Mouse (Mus musculus) cerebellum, adult 2 months (tissue): ENCODE measurements around the gene Olfr222. TPM values are rescaled to one million over a fixed set of nuclear protein-coding genes. Genes with fewer than 3 reads are reported as not detected.

ENCODE experiments used
- DNase-seq, 2 experiments: peaks; one replicate each; pipeline ENCODE4 v3.0.0; 2021
- H3K27ac ChIP-seq: fragments of 200-500 bp; 2 replicates; pipeline ENCODE4 v1.5.1; 2012; ENCODE audit warnings: low read length, control low read depth, inconsistent platforms; ENCODE audit not compliant: insufficient read depth
- H3K27me3 ChIP-seq: fragments of 200-500 bp; 2 replicates; pipeline ENCODE4 v1.6.1; 2012; ENCODE audit warnings: inconsistent platforms, mild to moderate bottlenecking, low read length, moderate library complexity; ENCODE audit not compliant: control insufficient read depth, insufficient read depth
- H3K4me1 ChIP-seq: fragments of 200-500 bp; 2 replicates; pipeline ENCODE4 v1.6.1; 2011; ENCODE audit warnings: low read length; ENCODE audit not compliant: control insufficient read depth, insufficient read depth
- H3K4me3 ChIP-seq: fragments of 200-500 bp; replicated peaks from 2 replicates; pipeline ENCODE3; 2011; ENCODE audit warnings: mild to moderate bottlenecking, low read depth, low read length, control low read depth; ENCODE audit not compliant: insufficient read depth
- CTCF ChIP-seq: fragments of 200-500 bp; IDR thresholded peaks from 2 replicates; pipeline ENCODE4 v1.5.1; 2011; ENCODE audit warnings: low read depth, mild to moderate bottlenecking, control low read depth, low read length, moderate library complexity, borderline replicate concordance; ENCODE audit not compliant: insufficient read depth
- POLR2A ChIP-seq: fragments of 200-500 bp; IDR thresholded peaks from 2 replicates; pipeline ENCODE4 v1.6.1; 2011; ENCODE audit warnings: low read length, control low read depth, borderline replicate concordance; ENCODE audit not compliant: insufficient read depth
- WGBS: fragments of 180-500 bp; shearing (Covaris S2); methylation state at CpG from one replicate; pipeline ENCODE4 v1.1.7; 2018; 5-methylcytosine and 5-hydroxymethylcytosine counted together
- polyA plus RNA-seq: library from polyadenylated mRNA; depleted of rRNA; stranded (reverse); fragments of >200 nt; gene quantifications from 2 replicates; pipeline ENCODE4 v1.2.3, GENCODE M21; 2012; rRNA removed

Olfr222 gene
- polyA plus RNA-seq, 1 experiment: not detected

DNA sequence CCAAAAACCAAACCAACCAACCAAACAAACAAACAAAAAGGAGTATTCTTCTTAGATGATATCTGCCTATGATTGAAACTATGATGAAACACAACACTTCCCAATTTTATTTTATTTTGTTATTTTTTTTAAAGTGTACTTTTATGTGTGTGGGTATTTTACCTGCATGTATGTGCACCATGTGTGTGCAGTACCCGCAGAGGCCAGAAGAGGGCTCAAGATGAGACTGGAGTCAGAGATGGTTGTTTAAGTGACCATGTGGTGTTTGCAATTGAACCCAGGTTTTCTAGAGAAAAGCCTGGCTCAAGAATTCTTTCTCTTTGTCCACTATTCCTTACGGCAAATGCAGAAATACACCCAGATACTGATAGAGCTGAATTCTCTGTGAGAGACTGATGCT is 51.9 kb downstream of the Olfr222 start:
- TF ChIP-seq CTCF: no peak
- TF ChIP-seq POLR2A: no peak
- H3K4me1 ChIP-seq: no peaks in the 10 kb centered on the region
- H3K4me3 ChIP-seq: no peak overlapping the region
- DNase-seq: no peak
- WGBS: 96% methylated on average over 2 of the region's 2 CpGs
- H3K27ac ChIP-seq: no peak overlapping the region
- no peaks in the 10 kb centered on the region for H3K27me3 ChIP-seq

Other genes starting within 250 kb of the Olfr222 start
- gene Prss38, start 200.6 kb downstream of the Olfr222 start, polyA plus RNA-seq: 0.11 TPM in 1 of 2 replicates, not detected in the other
- gene Jmjd4, start 126.2 kb downstream of the Olfr222 start, polyA plus RNA-seq: 11.6 and 12.1 TPM in 2 replicates
- gene Snap47, start 125.0 kb downstream of the Olfr222 start, polyA plus RNA-seq: 445 and 459 TPM in 2 replicates
- 4.5 and 4.9 TPM in 2 replicates for gene Zfp867, start 103.8 kb downstream of the Olfr222 start, polyA plus RNA-seq
- gene Zkscan17, start 49.5 kb downstream of the Olfr222 start, polyA plus RNA-seq: 12.4 and 13.1 TPM in 2 replicates
- 0.26 and 0.73 TPM in 2 replicates for gene Nlrp3, start 34.7 kb downstream of the Olfr222 start, polyA plus RNA-seq
- not detected in 2 replicates for gene Olfr223, start 17.1 kb upstream of the Olfr222 start, polyA plus RNA-seq
- 158 and 160 TPM in 2 replicates for gene Mprip, start 85.1 kb upstream of the Olfr222 start, polyA plus RNA-seq
- gene Pld6, start 211.4 kb upstream of the Olfr222 start, polyA plus RNA-seq: 2.3 and 2.5 TPM in 2 replicates
- gene Flcn, start 233.8 kb upstream of the Olfr222 start, polyA plus RNA-seq: 81.1 and 88.2 TPM in 2 replicates